Mouse (Mus musculus): ENCODE data around the gene Sdk1. TPM values are rescaled to one million over a fixed set of nuclear protein-coding genes. Genes with fewer than 3 reads are reported as not detected.

Sdk1 gene
- polyA plus RNA-seq, 1 experiment from 2014 or later, result 2.0 TPM

- Histone ChIP-seq H3K36me3 (ENCODE audit: control insufficient read depth, insufficient read depth, low read length) (no peaks in the 10 kb centered on the region), H3K9ac (ENCODE audit: low read depth, low read length) (no peak overlapping the region)
- 56% methylated on average over 2 of the region's 2 CpGs for WGBS
Measured at GRCm38 (mm10) chr5:141374797-141375196, 133.5 kb downstream of the Sdk1 start.

DNA sequence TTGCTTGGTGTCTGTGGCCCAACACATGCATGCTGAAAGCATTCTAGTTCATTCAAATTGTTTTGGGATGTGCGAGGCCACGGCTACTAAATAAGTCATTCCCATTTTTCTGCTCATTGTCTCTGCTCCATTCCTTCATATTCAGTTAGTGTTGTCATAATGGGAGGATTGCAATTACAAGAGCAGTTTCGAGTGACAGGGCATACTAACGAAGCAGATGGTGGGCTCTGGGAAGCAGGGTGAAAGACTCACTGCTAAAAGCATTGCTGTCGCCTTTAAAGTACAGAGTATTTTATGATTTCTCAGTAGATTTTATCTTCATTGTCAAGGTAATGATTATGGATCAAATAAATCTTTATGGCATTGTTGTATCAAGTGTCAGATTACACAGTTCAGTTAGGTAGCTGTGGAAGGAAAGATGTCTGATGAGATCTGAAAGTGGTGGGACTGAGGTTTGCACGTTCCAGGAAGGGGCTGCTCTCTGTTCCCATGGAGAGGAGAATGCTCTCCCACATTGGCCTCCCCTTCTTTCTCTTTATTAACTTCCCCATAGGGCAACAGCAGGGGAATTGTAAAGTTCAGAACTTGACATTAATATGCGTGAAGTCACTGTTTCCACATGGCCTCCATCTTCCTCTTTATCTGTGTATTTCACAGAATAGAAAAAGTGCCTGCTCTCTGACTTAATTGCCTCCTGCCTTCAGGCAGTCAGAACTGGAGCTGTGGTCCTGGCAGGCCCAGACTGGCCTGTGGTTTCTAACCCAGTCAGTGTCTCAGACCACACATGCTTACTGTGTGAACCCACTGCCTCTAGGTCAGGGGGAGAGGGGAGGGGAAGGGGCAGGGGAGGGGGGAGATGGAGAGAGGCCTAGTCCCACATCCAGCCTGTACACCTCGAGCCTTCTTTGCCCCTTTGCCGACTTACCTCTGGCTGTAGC is 138.8 kb downstream of the Sdk1 start:
- no peak overlapping the region for H3K4me2 ChIP-seq (ENCODE audit: low read length)
- H3K9me3 ChIP-seq (ENCODE audit: control insufficient read depth, low read length), result no peaks in the 10 kb centered on the region
- H3K36me3 ChIP-seq (ENCODE audit: control insufficient read depth, insufficient read depth, low read length), result no peaks in the 10 kb centered on the region
- no peaks in the 10 kb centered on the region for H3K27me3 ChIP-seq (replicated peaks; ENCODE audit: control insufficient read depth, insufficient read depth, low read length)
- H3K4me1 ChIP-seq (ENCODE audit: control insufficient read depth, insufficient read depth, low read depth, low read length), result no peaks in the 10 kb centered on the region; the same call in 1 of the 2 replicates
- H3K27ac ChIP-seq (ENCODE audit: low read depth, low read length), result no peak overlapping the region
- H3K9ac ChIP-seq (ENCODE audit: low read depth, low read length), result no peak overlapping the region
- 35% methylated on average over 9 of the region's 9 CpGs for WGBS
- H3K4me3 ChIP-seq (ENCODE audit: low read length), result no peak overlapping the region
- peak; percentile 71 for ATAC-seq

More at GRCm38 (mm10) chr5:141374797-141375196, 133.5 kb downstream of the Sdk1 start:
- Histone ChIP-seq H3K27ac (ENCODE audit: low read depth, low read length) (no peak overlapping the region), H3K27me3 (replicated peaks; ENCODE audit: control insufficient read depth, insufficient read depth, low read length) (no peaks in the 10 kb centered on the region), H3K9me3 (ENCODE audit: control insufficient read depth, low read length) (no peaks in the 10 kb centered on the region), H3K4me1 (ENCODE audit: control insufficient read depth, insufficient read depth, low read depth, low read length) (no peaks in the 10 kb centered on the region; the same call in 1 of the 2 replicates), H3K4me2 (ENCODE audit: low read length) (no peak overlapping the region), H3K4me3 (ENCODE audit: low read length) (no peak overlapping the region)
- no peak for ATAC-seq

DNA sequence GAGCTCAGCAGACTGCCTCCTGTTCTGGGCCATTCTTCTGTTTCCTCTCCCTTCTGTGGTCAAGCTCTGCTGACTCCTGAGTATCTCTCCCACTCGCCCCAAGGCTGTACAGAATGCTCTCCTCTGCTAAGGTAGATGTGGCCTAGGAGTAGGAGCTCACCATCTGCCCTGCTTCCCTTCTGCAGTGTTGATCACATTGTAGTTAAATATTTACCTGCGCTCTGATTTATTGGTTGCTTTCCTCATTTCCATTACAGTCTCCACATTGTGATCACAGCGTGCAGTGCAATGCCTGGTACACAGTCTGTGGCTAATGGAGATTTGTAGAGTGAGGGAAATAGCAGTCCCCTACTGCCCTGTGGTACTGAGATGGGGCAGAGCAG is 139.5 kb downstream of the Sdk1 start:
- Histone ChIP-seq H3K9ac (ENCODE audit: low read depth, low read length) (no peak overlapping the region), H3K4me2 (ENCODE audit: low read length) (no peak overlapping the region), H3K9me3 (ENCODE audit: control insufficient read depth, low read length) (no peaks in the 10 kb centered on the region), H3K27me3 (replicated peaks; ENCODE audit: control insufficient read depth, insufficient read depth, low read length) (no peaks in the 10 kb centered on the region), H3K36me3 (ENCODE audit: control insufficient read depth, insufficient read depth, low read length) (no peaks in the 10 kb centered on the region), H3K4me3 (ENCODE audit: low read length) (no peak overlapping the region), H3K27ac (ENCODE audit: low read depth, low read length) (no peak overlapping the region), H3K4me1 (ENCODE audit: control insufficient read depth, insufficient read depth, low read depth, low read length) (no peaks in the 10 kb centered on the region; the same call in 1 of the 2 replicates)
- whole genome bisulfite sequencing, result 59% methylated on average over 3 of the region's 3 CpGs
- ATAC-seq, result peak; percentile 48

DNA sequence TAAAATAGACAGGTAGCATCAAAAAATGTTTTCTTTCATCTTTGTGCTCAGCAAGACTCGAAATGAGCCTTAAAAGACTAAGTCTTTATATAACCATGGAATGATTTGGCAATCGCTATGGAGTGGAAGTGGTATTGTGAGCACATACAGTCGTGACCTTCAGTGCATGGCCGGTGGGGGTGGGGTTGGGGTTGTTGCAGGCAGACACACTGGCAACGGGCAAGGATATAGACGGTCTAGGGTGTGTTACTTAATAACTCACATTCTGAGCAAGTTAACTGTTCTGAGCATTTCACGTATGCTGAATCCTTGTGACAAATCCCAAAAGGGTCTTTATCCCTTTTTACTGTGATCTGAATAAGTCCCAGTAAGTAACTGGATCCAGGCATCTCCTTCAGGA is 140.3 kb downstream of the Sdk1 start:
- Histone ChIP-seq H3K27ac (ENCODE audit: low read depth, low read length) (no peak overlapping the region), H3K4me1 (ENCODE audit: control insufficient read depth, insufficient read depth, low read depth, low read length) (no peaks in the 10 kb centered on the region; the same call in 1 of the 2 replicates), H3K36me3 (ENCODE audit: control insufficient read depth, insufficient read depth, low read length) (no peaks in the 10 kb centered on the region), H3K9ac (ENCODE audit: low read depth, low read length) (no peak overlapping the region), H3K27me3 (replicated peaks; ENCODE audit: control insufficient read depth, insufficient read depth, low read length) (no peaks in the 10 kb centered on the region), H3K4me2 (ENCODE audit: low read length) (no peak overlapping the region), H3K4me3 (ENCODE audit: low read length) (no peak overlapping the region), H3K9me3 (ENCODE audit: control insufficient read depth, low read length) (no peaks in the 10 kb centered on the region)
- ATAC-seq, result no peak
- WGBS, result 87% methylated on average over 7 of the region's 7 CpGs

GRCm38 (mm10) chr5:141382246-141382835 is 141.1 kb downstream of the Sdk1 start:
- Histone ChIP-seq H3K27me3 (replicated peaks; ENCODE audit: control insufficient read depth, insufficient read depth, low read length) (no peaks in the 10 kb centered on the region), H3K9me3 (ENCODE audit: control insufficient read depth, low read length) (no peaks in the 10 kb centered on the region), H3K4me3 (ENCODE audit: low read length) (no peak overlapping the region), H3K36me3 (ENCODE audit: control insufficient read depth, insufficient read depth, low read length) (no peaks in the 10 kb centered on the region), H3K4me1 (ENCODE audit: control insufficient read depth, insufficient read depth, low read depth, low read length) (no peaks in the 10 kb centered on the region; the same call in 1 of the 2 replicates), H3K27ac (ENCODE audit: low read depth, low read length) (no peak overlapping the region), H3K4me2 (ENCODE audit: low read length) (no peak overlapping the region), H3K9ac (ENCODE audit: low read depth, low read length) (no peak overlapping the region)
- ATAC-seq, result no peak
- WGBS, result 84% methylated on average over 5 of the region's 5 CpGs

GRCm38 (mm10) chr5:141388451-141388850 is 147.2 kb downstream of the Sdk1 start:
- Histone ChIP-seq H3K9ac (ENCODE audit: low read depth, low read length) (no peak overlapping the region), H3K4me2 (ENCODE audit: low read length) (no peak overlapping the region), H3K27ac (ENCODE audit: low read depth, low read length) (no peak overlapping the region), H3K27me3 (replicated peaks; ENCODE audit: control insufficient read depth, insufficient read depth, low read length) (no peaks in the 10 kb centered on the region), H3K4me1 (ENCODE audit: control insufficient read depth, insufficient read depth, low read depth, low read length) (no peaks in the 10 kb centered on the region), H3K9me3 (ENCODE audit: control insufficient read depth, low read length) (no peaks in the 10 kb centered on the region), H3K4me3 (ENCODE audit: low read length) (no peak overlapping the region), H3K36me3 (ENCODE audit: control insufficient read depth, insufficient read depth, low read length) (no peaks in the 10 kb centered on the region)
- 24% methylated on average over 2 of the region's 2 CpGs for WGBS
- no peak for ATAC-seq

DNA sequence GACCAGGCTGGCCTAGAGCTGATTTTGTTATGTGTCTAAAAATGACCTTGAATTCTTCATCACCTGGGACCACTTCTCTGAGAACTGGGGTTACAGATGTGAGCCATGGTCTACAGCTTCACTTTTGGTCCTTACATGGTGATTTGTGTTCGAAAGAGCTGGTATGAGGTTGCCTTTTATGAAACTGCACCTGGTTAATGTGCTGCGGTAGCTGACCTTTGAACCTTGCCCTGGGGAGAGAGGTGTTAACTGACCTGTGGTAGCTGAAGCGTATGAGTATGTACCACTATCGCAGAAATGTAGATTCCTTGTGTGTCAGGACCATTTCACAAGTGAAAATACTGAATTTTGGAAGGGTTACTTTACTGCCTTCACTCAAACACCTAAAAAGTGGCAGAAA is 149.3 kb downstream of the Sdk1 start:
- H3K36me3 ChIP-seq (ENCODE audit: control insufficient read depth, insufficient read depth, low read length), result no peaks in the 10 kb centered on the region
- H3K4me1 ChIP-seq (ENCODE audit: control insufficient read depth, insufficient read depth, low read depth, low read length), result no peaks in the 10 kb centered on the region
- ATAC-seq, result no peak
- H3K4me3 ChIP-seq (ENCODE audit: low read length), result no peak overlapping the region
- 90% methylated on average over 4 of the region's 4 CpGs for WGBS
- H3K27me3 ChIP-seq (replicated peaks; ENCODE audit: control insufficient read depth, insufficient read depth, low read length), result no peaks in the 10 kb centered on the region
- no peak overlapping the region for H3K27ac ChIP-seq (ENCODE audit: low read depth, low read length)
- H3K4me2 ChIP-seq (ENCODE audit: low read length), result no peak overlapping the region
- no peaks in the 10 kb centered on the region for H3K9me3 ChIP-seq (ENCODE audit: control insufficient read depth, low read length)
- H3K9ac ChIP-seq (ENCODE audit: low read depth, low read length), result no peak overlapping the region

GRCm38 (mm10) chr5:141391153-141391552 is 149.9 kb downstream of the Sdk1 start:
- H3K27me3 ChIP-seq (replicated peaks; ENCODE audit: control insufficient read depth, insufficient read depth, low read length), result no peaks in the 10 kb centered on the region
- no peaks in the 10 kb centered on the region for H3K36me3 ChIP-seq (ENCODE audit: control insufficient read depth, insufficient read depth, low read length)
- no peak overlapping the region for H3K4me2 ChIP-seq (ENCODE audit: low read length)
- no peaks in the 10 kb centered on the region for H3K9me3 ChIP-seq (ENCODE audit: control insufficient read depth, low read length)
- H3K27ac ChIP-seq (ENCODE audit: low read depth, low read length), result no peak overlapping the region
- H3K4me1 ChIP-seq (ENCODE audit: control insufficient read depth, insufficient read depth, low read depth, low read length), result no peaks in the 10 kb centered on the region
- 74% methylated on average over 5 of the region's 5 CpGs for WGBS
- no peak overlapping the region for H3K9ac ChIP-seq (ENCODE audit: low read depth, low read length)
- ATAC-seq, result no peak
- no peak overlapping the region for H3K4me3 ChIP-seq (ENCODE audit: low read length)

DNA sequence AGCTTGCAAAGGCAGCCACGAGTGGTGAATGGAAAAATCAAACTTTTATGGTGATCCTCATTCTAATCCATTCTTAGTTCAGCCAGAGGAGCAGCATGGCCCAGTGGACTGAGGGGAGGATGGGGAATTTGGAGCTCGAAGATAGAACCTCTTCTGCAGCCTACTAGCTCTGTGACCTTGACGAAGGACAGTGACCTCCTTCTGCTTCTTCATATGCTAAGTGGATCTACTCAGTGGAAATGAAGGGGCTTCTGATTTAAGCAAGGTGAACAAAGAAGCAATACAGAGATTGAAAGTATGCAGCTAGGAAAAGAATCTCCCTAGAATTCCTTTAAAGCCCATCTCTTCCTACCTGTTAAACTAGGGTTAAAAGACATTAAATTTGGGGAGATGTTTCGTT is 152.6 kb downstream of the Sdk1 start:
- Histone ChIP-seq H3K4me3 (ENCODE audit: low read length) (no peak overlapping the region), H3K4me2 (ENCODE audit: low read length) (no peak overlapping the region), H3K27ac (ENCODE audit: low read depth, low read length) (no peak overlapping the region), H3K9me3 (ENCODE audit: control insufficient read depth, low read length) (no peaks in the 10 kb centered on the region), H3K4me1 (ENCODE audit: control insufficient read depth, insufficient read depth, low read depth, low read length) (no peaks in the 10 kb centered on the region), H3K9ac (ENCODE audit: low read depth, low read length) (no peak overlapping the region), H3K36me3 (ENCODE audit: control insufficient read depth, insufficient read depth, low read length) (no peaks in the 10 kb centered on the region), H3K27me3 (replicated peaks; ENCODE audit: control insufficient read depth, insufficient read depth, low read length) (no peaks in the 10 kb centered on the region)
- no peak for ATAC-seq
- 80% methylated on average over 4 of the region's 4 CpGs for WGBS

Data from hindbrain, embryonic 16.5 days (tissue).